Mouse (Mus musculus) thymus, adult 2 months (tissue): ENCODE results near the gene Sap30bp.

Experiments used
- CTCF ChIP-seq: fragments of 200-500 bp; IDR thresholded peaks from 2 replicates; pipeline ENCODE4 v1.5.1; 2012; ENCODE audit warnings: mild to moderate bottlenecking, control low read depth, low read length, moderate library complexity, borderline replicate concordance; ENCODE audit not compliant: control insufficient read depth, poor library complexity, insufficient read depth; ENCODE audit errors: extremely low read depth
- POLR2A ChIP-seq: fragments of 200-500 bp; IDR thresholded peaks from 2 replicates; pipeline ENCODE4 v1.6.1; 2012; ENCODE audit warnings: mild to moderate bottlenecking, low read length, control low read depth, moderate library complexity; ENCODE audit not compliant: control insufficient read depth, poor library complexity, insufficient read depth; ENCODE audit errors: extremely low read depth

DNA sequence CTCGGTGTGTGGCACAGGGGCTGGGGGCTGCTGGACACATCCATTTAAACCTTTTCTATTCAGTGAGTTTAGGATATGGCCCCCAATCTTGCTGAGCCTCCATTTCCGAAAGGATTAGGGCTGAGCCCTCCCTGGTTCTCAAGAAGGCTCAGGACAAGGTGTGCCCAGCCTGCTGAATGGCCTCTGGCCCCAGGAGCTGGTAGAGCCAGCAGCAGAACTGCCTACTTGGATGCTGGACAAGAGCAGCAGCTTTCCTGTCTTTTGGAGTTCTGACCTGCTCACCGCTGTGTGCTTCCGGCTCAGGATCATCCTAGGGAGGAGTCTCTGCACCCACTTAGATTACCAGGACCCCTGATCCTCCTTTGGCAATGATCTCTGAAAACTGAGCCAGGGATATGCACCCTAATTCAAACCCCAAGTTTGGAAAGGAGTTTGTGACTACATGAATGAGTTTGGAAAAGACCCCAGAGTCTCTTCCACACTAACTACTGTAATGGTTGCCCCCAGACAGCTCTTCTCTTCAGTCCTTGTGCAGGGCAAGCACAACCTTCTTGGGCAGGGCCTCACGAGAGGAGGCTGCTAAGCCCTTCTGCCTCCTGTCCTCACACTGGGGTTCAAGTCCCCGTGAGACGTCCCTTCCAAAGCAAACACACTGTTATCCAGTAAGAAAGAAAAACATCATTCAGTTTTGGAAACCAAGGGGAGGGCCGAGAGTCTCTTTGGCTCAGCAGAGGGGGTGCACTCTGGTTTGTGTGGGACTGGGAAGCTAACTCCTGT lies 32.3 kb upstream of the Sap30bp start:
- TF ChIP-seq POLR2A (no peak), CTCF (no peak)
